Mouse (Mus musculus): ENCODE measurements around the gene Mtr.
A peak's percentile ranks its signal among the peaks of the same experiment; 100 is the strongest.

Mtr gene

GRCm38 (mm10) chr13:12261505-12261904, 3.6 kb upstream of the Mtr start:
- Histone ChIP-seq H3K36me3 (ENCODE audit: control insufficient read depth, insufficient read depth, low read length, poor library complexity, severe bottlenecking) (no peaks in the 10 kb centered on the region), H3K27me3 (ENCODE audit: control insufficient read depth, insufficient read depth, low read length, poor library complexity, severe bottlenecking) (no peaks in the 10 kb centered on the region)
- DNase-seq (ENCODE audit: low read depth, low spot score) = peak; percentile 32

GRCm38 (mm10) chr13:12256871-12257390, 982 bp downstream of the Mtr start:
- no peaks in the 10 kb centered on the region for H3K27me3 ChIP-seq (ENCODE audit: control insufficient read depth, insufficient read depth, low read length, poor library complexity, severe bottlenecking)
- peak; percentile 12 for DNase-seq (ENCODE audit: low read depth, low spot score)
- H3K36me3 ChIP-seq (ENCODE audit: control insufficient read depth, insufficient read depth, low read length, poor library complexity, severe bottlenecking) = no peaks in the 10 kb centered on the region

DNA sequence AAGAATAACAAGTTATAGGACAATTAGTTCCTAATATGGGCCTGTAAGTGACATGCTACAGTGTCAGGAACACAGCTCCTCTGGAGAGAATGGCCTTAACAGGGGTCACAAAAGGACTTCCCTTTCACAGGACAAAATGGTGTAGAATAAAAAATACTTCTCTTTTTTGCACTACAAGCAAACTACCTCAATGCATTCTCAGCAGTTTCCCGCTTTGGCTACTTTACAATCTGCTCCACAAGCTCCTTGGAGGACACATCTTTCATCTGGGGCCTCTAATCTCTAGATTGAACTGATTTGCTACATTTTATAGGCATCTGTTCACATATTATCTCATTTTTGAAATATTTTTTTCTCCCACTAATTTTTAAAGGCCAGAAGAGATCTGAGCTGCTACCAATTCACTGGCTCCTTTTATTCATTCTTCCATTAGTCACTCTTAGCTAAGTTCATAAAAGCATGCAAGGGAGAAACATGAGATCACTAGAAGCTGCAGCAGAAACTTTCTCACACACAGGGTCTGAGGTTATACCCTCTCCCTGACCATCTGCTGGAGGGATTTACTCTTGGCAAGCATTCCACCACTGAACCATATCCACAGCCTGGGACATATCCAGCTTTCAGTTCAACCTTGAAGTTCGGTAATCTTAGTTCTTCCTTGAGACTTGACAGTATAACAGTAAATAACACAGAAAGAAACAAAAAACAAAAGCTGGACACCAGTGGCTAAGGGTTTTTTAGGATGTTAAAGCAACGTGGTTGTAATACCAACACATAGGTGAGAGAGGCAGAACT, 1.8 kb downstream of the Mtr start:
- H3K36me3 ChIP-seq (ENCODE audit: control insufficient read depth, insufficient read depth, low read length, poor library complexity, severe bottlenecking) = no peaks in the 10 kb centered on the region
- no peak for DNase-seq (ENCODE audit: low read depth, low spot score)
- H3K27me3 ChIP-seq (ENCODE audit: control insufficient read depth, insufficient read depth, low read length, poor library complexity, severe bottlenecking) = no peaks in the 10 kb centered on the region

DNA sequence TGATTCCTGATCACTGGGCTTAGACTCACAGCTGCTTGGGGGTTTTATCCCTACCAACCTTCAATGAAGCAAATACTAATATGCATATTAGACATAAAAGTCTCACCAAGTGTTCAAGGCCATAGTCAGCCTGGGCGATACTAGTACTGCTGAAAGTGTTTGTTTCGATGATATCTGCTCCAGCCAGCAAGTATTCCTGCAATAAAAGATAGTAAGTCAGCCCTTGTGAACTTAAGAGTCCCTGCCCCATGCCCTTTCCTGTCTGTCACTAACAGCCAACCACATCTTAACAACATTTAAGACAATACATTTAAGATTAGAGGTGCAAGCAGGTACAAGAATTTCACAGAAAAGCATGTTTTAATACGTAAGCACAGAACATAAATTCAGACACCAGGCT, 7.4 kb downstream of the Mtr start:
- no peak for DNase-seq (ENCODE audit: low read depth, low spot score)
- Histone ChIP-seq H3K36me3 (ENCODE audit: control insufficient read depth, insufficient read depth, low read length, poor library complexity, severe bottlenecking) (peaks cover 8% of the 10 kb centered on the region), H3K27me3 (ENCODE audit: control insufficient read depth, insufficient read depth, low read length, poor library complexity, severe bottlenecking) (no peaks in the 10 kb centered on the region)

- Histone ChIP-seq H3K27me3 (ENCODE audit: control insufficient read depth, insufficient read depth, low read length, poor library complexity, severe bottlenecking) (no peaks in the 10 kb centered on the region), H3K36me3 (ENCODE audit: control insufficient read depth, insufficient read depth, low read length, poor library complexity, severe bottlenecking) (peaks cover 8% of the 10 kb centered on the region)
- DNase-seq (ENCODE audit: low read depth, low spot score) = no peak
These were observed 8.6 kb downstream of the Mtr start for GRCm38 (mm10) chr13:12249195-12249898.

- Histone ChIP-seq H3K27me3 (ENCODE audit: control insufficient read depth, insufficient read depth, low read length, poor library complexity, severe bottlenecking) (no peaks in the 10 kb centered on the region), H3K36me3 (ENCODE audit: control insufficient read depth, insufficient read depth, low read length, poor library complexity, severe bottlenecking) (peaks cover 13% of the 10 kb centered on the region)
- DNase-seq (ENCODE audit: low read depth, low spot score) = no peak
These were observed 12.0 kb downstream of the Mtr start for GRCm38 (mm10) chr13:12245938-12246337.

DNA sequence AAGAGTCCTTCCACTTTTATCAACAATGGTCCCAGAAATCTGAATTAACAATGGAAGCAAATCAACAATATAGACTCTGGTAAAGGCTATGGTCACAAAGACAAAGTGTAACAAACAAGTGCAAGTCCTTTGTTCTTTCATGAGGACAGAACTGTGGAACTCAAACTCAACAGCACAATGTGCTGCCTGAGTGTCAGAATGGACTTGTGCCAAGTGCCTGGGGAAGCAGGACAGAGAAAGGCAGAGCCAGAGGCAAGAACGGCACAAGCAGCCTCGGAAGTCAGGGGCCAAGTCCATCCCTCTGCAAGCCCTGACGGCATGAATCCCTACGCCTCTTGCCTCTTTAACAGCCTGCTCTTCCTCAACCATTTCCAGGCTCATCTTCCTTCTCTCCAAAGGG, 13.9 kb downstream of the Mtr start:
- no peaks in the 10 kb centered on the region for H3K27me3 ChIP-seq (ENCODE audit: control insufficient read depth, insufficient read depth, low read length, poor library complexity, severe bottlenecking)

DNA sequence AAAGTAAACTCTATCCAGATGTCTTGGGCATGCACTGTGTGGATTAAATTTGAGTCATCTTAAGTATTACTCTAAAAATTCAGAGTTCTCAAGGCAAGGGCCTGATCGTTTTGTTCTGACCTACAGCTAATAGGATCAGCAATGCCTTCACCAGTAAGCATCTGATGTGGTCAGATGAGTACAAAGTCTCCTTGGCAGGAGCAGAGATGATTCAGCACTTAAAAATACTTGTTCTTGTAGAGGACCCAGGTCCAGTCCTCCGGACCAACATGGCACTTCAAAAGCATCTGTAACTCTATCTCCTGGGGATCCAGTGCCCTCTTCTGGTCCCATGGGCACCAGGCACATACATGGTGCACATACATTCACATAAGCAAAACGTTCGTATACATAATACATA, 25.8 kb downstream of the Mtr start:
- H3K27me3 ChIP-seq (ENCODE audit: control insufficient read depth, insufficient read depth, low read length, poor library complexity, severe bottlenecking) = no peaks in the 10 kb centered on the region
- DNase-seq (ENCODE audit: low read depth, low spot score) = no peak

More for the DNA sequence above, 13.9 kb downstream of the Mtr start:
- H3K36me3 ChIP-seq (ENCODE audit: control insufficient read depth, insufficient read depth, low read length, poor library complexity, severe bottlenecking) = peaks cover 9% of the 10 kb centered on the region
- no peak for DNase-seq (ENCODE audit: low read depth, low spot score)

GRCm38 (mm10) chr13:12228248-12228647, 29.7 kb downstream of the Mtr start:
- Histone ChIP-seq H3K36me3 (ENCODE audit: control insufficient read depth, insufficient read depth, low read length, poor library complexity, severe bottlenecking) (peaks cover 4% of the 10 kb centered on the region; the same call in 1 of the 2 replicates), H3K27me3 (ENCODE audit: control insufficient read depth, insufficient read depth, low read length, poor library complexity, severe bottlenecking) (no peaks in the 10 kb centered on the region)
- no peak for DNase-seq (ENCODE audit: low read depth, low spot score)

More for the DNA sequence above, 25.8 kb downstream of the Mtr start:
- peaks cover 14% of the 10 kb centered on the region for H3K36me3 ChIP-seq (ENCODE audit: control insufficient read depth, insufficient read depth, low read length, poor library complexity, severe bottlenecking)

- Histone ChIP-seq H3K27me3 (ENCODE audit: control insufficient read depth, insufficient read depth, low read length, poor library complexity, severe bottlenecking) (no peaks in the 10 kb centered on the region), H3K36me3 (ENCODE audit: control insufficient read depth, insufficient read depth, low read length, poor library complexity, severe bottlenecking) (peaks cover 4% of the 10 kb centered on the region; the same call in 1 of the 2 replicates)
- no peak for DNase-seq (ENCODE audit: low read depth, low spot score)
These were observed 30.3 kb downstream of the Mtr start for GRCm38 (mm10) chr13:12227606-12228005.

- no peaks in the 10 kb centered on the region for H3K27me3 ChIP-seq (ENCODE audit: control insufficient read depth, insufficient read depth, low read length, poor library complexity, severe bottlenecking)
- DNase-seq (ENCODE audit: low read depth, low spot score) = no peak
- H3K36me3 ChIP-seq (ENCODE audit: control insufficient read depth, insufficient read depth, low read length, poor library complexity, severe bottlenecking) = peaks cover 4% of the 10 kb centered on the region
These were observed 39.3 kb downstream of the Mtr start for GRCm38 (mm10) chr13:12218603-12219002.

DNA sequence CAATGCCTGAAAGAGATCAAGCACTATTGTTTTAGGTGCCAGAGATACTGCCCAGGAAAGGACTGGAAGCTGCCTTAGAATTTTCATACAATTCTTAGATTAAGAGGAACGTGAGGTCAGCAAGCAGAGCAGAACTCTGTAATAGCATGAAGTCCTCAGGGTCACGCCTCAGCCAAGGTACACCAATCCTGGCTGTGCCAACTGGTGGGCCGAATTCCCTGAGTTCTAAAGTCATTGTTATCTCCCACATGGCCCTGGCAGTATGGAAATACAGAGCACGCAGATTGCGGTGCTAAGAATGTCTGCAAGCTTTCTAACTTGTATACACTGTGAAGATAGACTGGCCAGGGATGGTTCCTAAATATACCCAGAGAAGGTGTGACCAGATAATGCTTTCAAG, 43.0 kb downstream of the Mtr start:
- Histone ChIP-seq H3K27me3 (ENCODE audit: control insufficient read depth, insufficient read depth, low read length, poor library complexity, severe bottlenecking) (no peaks in the 10 kb centered on the region), H3K36me3 (ENCODE audit: control insufficient read depth, insufficient read depth, low read length, poor library complexity, severe bottlenecking) (peaks cover 11% of the 10 kb centered on the region)
- no peak for DNase-seq (ENCODE audit: low read depth, low spot score)

DNA sequence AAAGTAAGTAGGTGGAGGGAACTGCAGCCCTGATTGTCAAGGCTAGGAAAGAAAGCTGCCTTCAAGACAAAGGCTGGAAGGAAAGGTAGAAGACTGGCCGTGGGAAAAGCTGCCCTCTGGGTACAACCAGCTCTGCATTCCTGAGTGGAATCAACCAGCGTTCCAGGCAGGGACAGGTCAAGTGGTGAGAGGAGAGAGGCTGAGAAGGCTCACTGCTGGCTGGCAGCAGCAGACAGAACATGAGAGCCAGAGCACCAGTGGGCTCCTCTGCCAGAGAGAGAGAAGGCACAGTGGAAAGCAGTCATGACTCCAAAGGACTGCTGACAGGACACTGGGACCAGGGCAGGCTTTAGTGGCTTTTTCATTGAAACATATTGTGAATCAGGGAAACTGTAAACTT, 46.9 kb downstream of the Mtr start:
- Histone ChIP-seq H3K27me3 (ENCODE audit: control insufficient read depth, insufficient read depth, low read length, poor library complexity, severe bottlenecking) (no peaks in the 10 kb centered on the region), H3K36me3 (ENCODE audit: control insufficient read depth, insufficient read depth, low read length, poor library complexity, severe bottlenecking) (peaks cover 11% of the 10 kb centered on the region; the same call in 1 of the 2 replicates)
- no peak for DNase-seq (ENCODE audit: low read depth, low spot score)

- peak; percentile 79 for DNase-seq (ENCODE audit: low read depth, low spot score)
- no peaks in the 10 kb centered on the region for H3K27me3 ChIP-seq (ENCODE audit: control insufficient read depth, insufficient read depth, low read length, poor library complexity, severe bottlenecking)
- peaks cover 11% of the 10 kb centered on the region; the same call in 1 of the 2 replicates for H3K36me3 ChIP-seq (ENCODE audit: control insufficient read depth, insufficient read depth, low read length, poor library complexity, severe bottlenecking)
These were observed 47.7 kb downstream of the Mtr start for GRCm38 (mm10) chr13:12210023-12210762.

Data from splenic B cell, adult 2 months (primary cell).